Mouse (Mus musculus) ES-E14 (cell line): Measurements from ENCODE around the gene Rnase13. TPM values are rescaled to one million over a fixed set of nuclear protein-coding genes. Genes with fewer than 3 reads are reported as not detected.

Source experiments
- DNase-seq: peaks from one replicate; pipeline ENCODE4 v3.0.0-alpha.2; 2013; ENCODE audit warnings: low read depth, low spot score
- H3K27ac ChIP-seq: 2 replicates; pipeline ENCODE4 v1.5.1; 2012; ENCODE audit warnings: low read depth, mild to moderate bottlenecking, low read length, moderate library complexity, mixed read lengths; ENCODE audit not compliant: poor library complexity, insufficient read depth, severe bottlenecking
- H3K36me3 ChIP-seq: 2 replicates; pipeline ENCODE4 v1.6.1; 2012; ENCODE audit warnings: mild to moderate bottlenecking, low read length, moderate library complexity, mixed read lengths; ENCODE audit not compliant: control insufficient read depth, poor library complexity, insufficient read depth, severe bottlenecking
- H3K4me1 ChIP-seq, 2 experiments: fragments of 150-350 bp in 1 of 2; sonication (generic) in 1 of 2; 2 replicates each; pipeline ENCODE4 v1.6.1; 2012; ENCODE audit warnings: low read length in 2 of 2, mild to moderate bottlenecking in 1 of 2, mixed read lengths in 1 of 2; ENCODE audit not compliant: control insufficient read depth in 2 of 2, insufficient read depth in 2 of 2, poor library complexity in 1 of 2
- H3K4me3 ChIP-seq, 2 experiments: fragments of 150-350 bp in 1 of 2; sonication (generic) in 1 of 2; 2 replicates each; pipeline ENCODE4 v1.5.1; 2012; ENCODE audit warnings: low read length in 2 of 2, low read depth in 1 of 2, mild to moderate bottlenecking in 1 of 2, mixed read lengths in 1 of 2; ENCODE audit not compliant: insufficient read depth in 1 of 2, poor library complexity in 1 of 2, severe bottlenecking in 1 of 2
- H3K9ac ChIP-seq: 2 replicates; pipeline ENCODE4 v1.6.1; 2012; ENCODE audit warnings: low read depth, mild to moderate bottlenecking, low read length, mixed read lengths; ENCODE audit not compliant: poor library complexity, insufficient read depth, severe bottlenecking
- H3K9me3 ChIP-seq: fragments of 150-350 bp; sonication (generic); 2 replicates; pipeline ENCODE4 v1.6.1; 2012; ENCODE audit warnings: low read depth, mild to moderate bottlenecking, low read length; ENCODE audit not compliant: control insufficient read depth, insufficient read depth
- CHD2 ChIP-seq: IDR thresholded peaks from 2 replicates; pipeline ENCODE4 v1.6.1; 2014; ENCODE audit warnings: mild to moderate bottlenecking, low read depth, low read length, inconsistent platforms
- HCFC1 ChIP-seq: IDR thresholded peaks from 2 replicates; pipeline ENCODE4 v1.6.1; 2012; ENCODE audit warnings: low read length, inconsistent platforms, borderline replicate concordance; ENCODE audit not compliant: insufficient read depth
- MAFK ChIP-seq: IDR thresholded peaks from 2 replicates; pipeline ENCODE4 v1.6.1; 2014; ENCODE audit warnings: mild to moderate bottlenecking, low read depth, low read length, inconsistent platforms; ENCODE audit not compliant: insufficient read depth
- ZC3H11A ChIP-seq: IDR thresholded peaks from 2 replicates; pipeline ENCODE4 v1.6.1; 2012; ENCODE audit warnings: low read depth, mild to moderate bottlenecking, inconsistent platforms, low read length, borderline replicate concordance
- ZNF384 ChIP-seq: IDR thresholded peaks from 2 replicates; pipeline ENCODE4 v1.6.1; 2012; ENCODE audit warnings: low read depth, low read length, inconsistent platforms
- in situ Hi-C, 2 experiments: fragments of 600-800 bp; cut with MboI; formaldehyde crosslinking; loops; one replicate each; pipeline ENCODE4 v1.15.1; 2025; ENCODE audit warnings: low sequenced_read_pairs in 2 of 2, inconsistent platforms in 1 of 2; ENCODE audit not compliant: unreplicated experiment in 2 of 2
- total RNA-seq: library from RNA; depleted of rRNA; stranded (reverse); fragments of 300-350 nt; gene quantifications from 2 replicates; pipeline ENCODE4 v1.2.3, GENCODE M21; 2012

The Rnase13 gene
- total RNA-seq, 1 experiment, result not detected

- TF ChIP-seq HCFC1, result no peak
- no peak for TF ChIP-seq ZNF384
- no peak for TF ChIP-seq MAFK
- TF ChIP-seq ZC3H11A, result no peak
- no peak for TF ChIP-seq CHD2
- no peak for DNase-seq
- no peaks in the 10 kb centered on the region for H3K4me1 ChIP-seq
- H3K4me3 ChIP-seq, result no peak overlapping the region
- in situ Hi-C loops, result loop anchor here (25.0 kb wide), 2 partner anchors 89 to 414 kb away; partner anchors contain the start of genes Sall2 (in 1 of the 2), Tmem253 (in 1 of the 2) and Zfp219 (in 1 of the 2)
- no peak overlapping the region for H3K27ac ChIP-seq
- H3K9ac ChIP-seq, result no peak overlapping the region
- H3K36me3 ChIP-seq, result no peaks in the 10 kb centered on the region
- H3K9me3 ChIP-seq, result no peaks in the 10 kb centered on the region
Observed at GRCm38 (mm10) chr14:51922910-51923309, 337 bp upstream of the Rnase13 start.

- no peak overlapping the region for H3K4me3 ChIP-seq
- no peak overlapping the region for H3K9ac ChIP-seq
- no peak overlapping the region for H3K27ac ChIP-seq
- H3K9me3 ChIP-seq, result no peaks in the 10 kb centered on the region
- TF ChIP-seq ZNF384, result no peak
- no peak for TF ChIP-seq HCFC1
- DNase-seq, result no peak
- H3K4me1 ChIP-seq, result no peaks in the 10 kb centered on the region
- no peaks in the 10 kb centered on the region for H3K36me3 ChIP-seq
- in situ Hi-C loops, result loop anchor here (25.0 kb wide), 2 partner anchors 90 to 415 kb away; partner anchors contain the start of genes Sall2 (in 1 of the 2), Tmem253 (in 1 of the 2) and Zfp219 (in 1 of the 2)
Observed at GRCm38 (mm10) chr14:51921759-51922570, 608 bp downstream of the Rnase13 start.

GRCm38 (mm10) chr14:51918966-51919365, 3.6 kb downstream of the Rnase13 start:
- Histone ChIP-seq H3K36me3 (no peaks in the 10 kb centered on the region), H3K4me3 (no peak overlapping the region), H3K27ac (no peak overlapping the region), H3K4me1 (peaks cover 0 to 6% of the 10 kb centered on the region in 2 experiments; a peak in 1 of 4 replicates), H3K9ac (no peak overlapping the region), H3K9me3 (no peaks in the 10 kb centered on the region)
- TF ChIP-seq MAFK (no peak), ZC3H11A (no peak), ZNF384 (no peak), HCFC1 (no peak), CHD2 (no peak)
- no peak for DNase-seq
- in situ Hi-C loops, result loop anchor here (25.0 kb wide), 2 partner anchors 93 to 418 kb away; partner anchors contain the start of genes Sall2 (in 1 of the 2), Tmem253 (in 1 of the 2) and Zfp219 (in 1 of the 2)

GRCm38 (mm10) chr14:51918125-51918524, 4.4 kb downstream of the Rnase13 start, which contains the start of gene Tppp2:
Gene Tppp2 (plus strand): TSS chr14:51918425.
- Histone ChIP-seq H3K27ac (no peak within 1 kb of the TSS), H3K9ac (no peak within 1 kb of the TSS), H3K9me3 (no peaks in the 10 kb centered on the region), H3K4me1 (peaks cover 0 to 6% of the 10 kb centered on the region in 2 experiments; a peak in 1 of 4 replicates), H3K36me3 (no peaks in the 10 kb centered on the region), H3K4me3 (no peak within 1 kb of the TSS)
- TF ChIP-seq MAFK (no peak), HCFC1 (no peak), ZNF384 (no peak), CHD2 (no peak), ZC3H11A (no peak)
- no peak for DNase-seq
- in situ Hi-C loops, result loop anchor here (25.0 kb wide), 2 partner anchors 94 to 419 kb away; partner anchors contain the start of genes Sall2 (in 1 of the 2), Tmem253 (in 1 of the 2) and Zfp219 (in 1 of the 2)
